Mouse (Mus musculus) kidney, embryonic 16.5 days (tissue): ENCODE data around the gene Adm. TPM values are rescaled to one million over a fixed set of nuclear protein-coding genes. Genes with fewer than 3 reads are reported as not detected.
"Not testable (repeated sequence)": the region's sequence is repeated elsewhere in the genome, so short reads cannot be mapped to it uniquely, and the experiment has no call there.

Experiments used
- ATAC-seq: fragments of 200-750 bp; cut with Nextera tagmentation; 2 replicates; pipeline ENCODE4 v1.8.0; 2017; ENCODE audit warnings: moderate TSS enrichment; ENCODE audit not compliant: low FRiP score, low TSS enrichment
- H3K27ac ChIP-seq: fragments of 300-500 bp; sonication (generic); 2 replicates; pipeline ENCODE4 v1.5.1; 2014; ENCODE audit warnings: low read length
- H3K27me3 ChIP-seq: fragments of 300-500 bp; sonication (generic); 2 replicates; pipeline ENCODE4 v1.6.1; 2014; ENCODE audit warnings: low read length, control low read depth, mixed read lengths; ENCODE audit not compliant: insufficient read depth
- H3K36me3 ChIP-seq: fragments of 300-500 bp; sonication (generic); 2 replicates; pipeline ENCODE4 v1.6.1; 2014; ENCODE audit warnings: low read length, control low read depth, mixed read lengths; ENCODE audit not compliant: insufficient read depth
- H3K4me1 ChIP-seq: fragments of 300-500 bp; sonication (generic); 2 replicates; pipeline ENCODE4 v1.6.1; 2014; ENCODE audit warnings: low read length, control low read depth, mixed read lengths; ENCODE audit not compliant: insufficient read depth
- H3K4me2 ChIP-seq: fragments of 300-500 bp; sonication (generic); replicated peaks from 2 replicates; pipeline ENCODE4 v1.6.1; 2014; ENCODE audit warnings: low read depth, low read length
- H3K4me3 ChIP-seq: fragments of 300-500 bp; sonication (generic); 2 replicates; pipeline ENCODE4 v1.5.1; 2014; ENCODE audit warnings: mild to moderate bottlenecking, low read length
- H3K9ac ChIP-seq: fragments of 300-500 bp; sonication (generic); replicated peaks from 2 replicates; pipeline ENCODE4 v1.6.1; 2014; ENCODE audit warnings: low read length
- H3K9me3 ChIP-seq: fragments of 300-500 bp; sonication (generic); 2 replicates; pipeline ENCODE4 v1.6.1; 2016; ENCODE audit warnings: low read length, control low read depth
- WGBS: fragments of 180-500 bp; shearing (Covaris S2); extraction: QIAGEN DNeasy Blood & Tissue Kit; methylation state at CpG from one replicate; pipeline ENCODE4 v1.1.7; 2014; 5-methylcytosine and 5-hydroxymethylcytosine counted together
- polyA plus RNA-seq: library from polyadenylated mRNA; unstranded; fragments of >200 nt; fragmentation: Nextera tagmentation; extraction: Ambion mirVana; gene quantifications from 2 replicates; pipeline ENCODE4 v1.2.1, GENCODE M21; 2015

Gene Adm
- 10.1 and 11.4 TPM in 2 replicates for polyA plus RNA-seq

DNA sequence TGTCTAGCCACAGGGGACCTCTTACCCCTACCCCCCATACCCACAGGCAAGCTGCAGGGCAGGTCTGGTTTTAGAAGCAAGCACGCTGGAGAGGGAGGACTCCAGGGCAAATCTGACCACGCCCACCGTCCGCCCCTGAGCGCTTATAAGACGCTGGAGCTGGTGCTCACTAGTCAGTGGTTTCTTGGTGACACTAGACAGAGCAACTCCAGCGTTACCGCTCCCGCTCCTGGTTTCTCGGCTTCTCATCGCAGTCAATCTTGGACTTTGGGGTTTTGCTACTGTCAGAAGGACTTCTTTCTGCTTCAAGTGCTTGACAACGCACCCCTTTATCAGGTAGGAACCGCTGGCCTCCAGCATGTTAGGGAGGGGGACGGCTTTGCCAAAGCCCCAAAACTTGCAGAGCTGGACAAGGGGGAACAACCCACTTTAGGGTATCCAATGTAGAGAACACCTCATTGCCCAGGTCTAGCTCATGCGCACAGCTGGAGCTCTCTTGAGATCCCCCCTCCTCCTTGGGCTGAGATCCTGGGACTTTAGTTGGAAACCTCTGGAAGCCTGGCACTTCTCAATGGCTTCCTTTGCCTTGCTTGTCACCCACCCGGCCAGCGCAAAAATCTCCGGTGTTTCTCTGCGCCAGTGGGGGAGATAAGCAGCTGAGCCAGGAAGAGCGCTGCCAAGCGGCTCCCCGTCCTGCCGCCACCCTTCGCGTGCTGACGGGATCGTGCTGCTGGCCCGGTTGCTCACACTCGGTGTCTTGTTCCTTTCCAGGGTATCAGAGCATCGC lies at the start of gene Adm:
Adm (plus strand) TSS at position 176 of the 787 bp plus-strand sequence.
- H3K9me3 ChIP-seq = no peaks in the 10 kb centered on the region
- H3K9ac ChIP-seq = peak within 1 kb of the TSS; percentile 56
- no peak within 1 kb of the TSS for H3K27ac ChIP-seq
- peaks cover 48% of the 10 kb centered on the region for H3K4me1 ChIP-seq
- H3K4me2 ChIP-seq = peak within 1 kb of the TSS; percentile 80
- H3K27me3 ChIP-seq = peaks cover 30% of the 10 kb centered on the region
- peak; percentile 70 for ATAC-seq
- under 1% methylated on average over 30 of the region's 30 CpGs for WGBS
- no peaks in the 10 kb centered on the region for H3K36me3 ChIP-seq
- H3K4me3 ChIP-seq = peak within 1 kb of the TSS; percentile 60

DNA sequence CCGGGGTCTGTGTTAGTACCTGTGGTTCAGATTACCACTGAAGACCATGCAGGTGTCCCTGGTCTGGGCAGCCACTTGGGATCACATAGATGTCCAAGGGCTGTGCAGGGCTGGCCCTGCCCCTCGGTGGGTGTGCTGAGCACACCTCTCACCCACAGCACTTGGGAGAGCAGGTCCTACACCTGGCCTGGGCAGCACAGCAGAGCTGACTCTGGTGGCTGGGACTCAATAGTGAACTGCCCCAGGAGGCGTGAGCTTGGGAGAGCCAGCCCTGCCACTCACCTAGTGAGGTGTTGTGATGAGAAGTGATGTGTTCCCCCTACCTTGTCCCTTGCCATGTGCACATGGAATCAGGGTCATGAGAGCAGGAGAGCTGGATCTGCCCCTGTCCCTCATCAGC lies 43.8 kb upstream of the Adm start:
- peak; percentile 69 for ATAC-seq
- Histone ChIP-seq H3K9me3 (no peaks in the 10 kb centered on the region), H3K4me3 (no peak overlapping the region), H3K9ac (no peak overlapping the region), H3K4me2 (no peak overlapping the region), H3K27ac (no peak overlapping the region), H3K27me3 (no peaks in the 10 kb centered on the region), H3K36me3 (no peaks in the 10 kb centered on the region), H3K4me1 (no peaks in the 10 kb centered on the region)
- WGBS = 91% methylated on average over 3 of the region's 3 CpGs

DNA sequence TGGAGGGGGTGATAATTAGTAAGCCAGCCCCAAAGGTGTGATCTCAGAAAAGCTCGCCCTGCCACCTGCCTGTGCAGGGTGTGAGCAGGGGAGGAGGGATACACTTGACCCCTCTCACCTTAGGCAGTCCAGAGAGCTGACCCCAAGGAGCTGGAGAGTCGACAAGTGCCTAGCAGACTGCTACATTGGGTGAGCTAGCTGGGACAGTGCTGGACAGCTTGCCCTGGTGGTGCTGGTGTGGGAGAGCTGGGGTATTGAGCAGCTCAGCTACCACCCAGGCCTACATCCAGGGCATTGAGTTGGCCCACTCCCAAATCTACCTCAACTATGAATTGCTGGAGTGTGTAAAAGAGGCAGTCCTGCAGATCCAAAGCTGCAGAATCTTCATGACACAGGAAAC lies 43.3 kb upstream of the Adm start:
- Histone ChIP-seq H3K9ac (no peak overlapping the region), H3K4me2 (no peak overlapping the region), H3K4me1 (no peaks in the 10 kb centered on the region), H3K27me3 (no peaks in the 10 kb centered on the region), H3K9me3 (no peaks in the 10 kb centered on the region), H3K27ac (no peak overlapping the region), H3K4me3 (no peak overlapping the region), H3K36me3 (no peaks in the 10 kb centered on the region)
- 45% methylated on average over 2 of the region's 2 CpGs for WGBS
- ATAC-seq = peak; percentile 51

DNA sequence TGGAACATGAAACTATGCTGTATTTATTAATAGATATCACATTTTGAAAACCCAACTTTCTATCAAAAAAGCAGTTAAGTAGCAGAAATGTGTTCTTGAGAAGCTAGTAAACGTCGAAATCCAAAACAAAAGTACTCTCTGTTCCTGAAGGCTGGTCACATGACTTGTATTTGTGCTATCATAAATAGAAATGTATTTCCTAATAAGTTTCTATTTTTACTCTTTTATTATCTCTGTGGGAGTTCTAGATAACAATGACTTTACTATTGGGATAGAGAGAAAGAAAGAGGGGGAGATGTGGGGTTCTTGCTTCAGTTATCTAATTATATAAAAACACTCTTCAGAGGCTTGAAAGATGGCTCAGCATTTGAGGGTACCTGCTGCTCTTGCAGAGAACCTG lies 42.2 kb upstream of the Adm start:
- Histone ChIP-seq H3K36me3 (no peaks in the 10 kb centered on the region), H3K9me3 (no peaks in the 10 kb centered on the region), H3K27me3 (no peaks in the 10 kb centered on the region), H3K9ac (no peak overlapping the region), H3K4me3 (no peak overlapping the region), H3K4me2 (no peak overlapping the region), H3K27ac (no peak overlapping the region), H3K4me1 (no peaks in the 10 kb centered on the region)
- 78% methylated on average over 2 of the region's 2 CpGs for WGBS
- no peak for ATAC-seq

DNA sequence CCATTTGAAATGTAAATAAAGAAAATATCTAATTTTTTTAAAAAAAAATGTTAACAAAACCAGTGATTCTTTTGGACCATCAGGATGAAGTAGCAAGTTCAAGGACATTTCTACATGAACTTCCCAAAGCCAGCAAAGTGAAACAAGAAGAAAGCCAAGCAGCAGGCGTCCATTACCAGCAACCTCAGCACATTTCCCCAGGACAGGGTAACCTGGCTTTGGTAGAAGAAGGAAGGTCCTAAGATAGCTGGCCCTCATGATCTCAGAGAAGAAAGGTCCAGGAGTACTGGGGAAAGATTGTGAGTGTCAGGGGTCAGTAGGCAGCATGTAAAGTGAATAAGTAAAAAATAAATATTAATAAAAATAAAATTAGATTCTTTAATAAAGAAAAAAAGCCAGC lies 39.7 kb upstream of the Adm start:
- Histone ChIP-seq H3K4me1 (no peaks in the 10 kb centered on the region), H3K9me3 (no peaks in the 10 kb centered on the region), H3K4me3 (no peak overlapping the region), H3K27ac (no peak overlapping the region), H3K36me3 (no peaks in the 10 kb centered on the region), H3K27me3 (no peaks in the 10 kb centered on the region), H3K4me2 (no peak overlapping the region), H3K9ac (no peak overlapping the region)
- 85% methylated on average over 1 of the region's 1 CpGs for WGBS
- no peak for ATAC-seq

DNA sequence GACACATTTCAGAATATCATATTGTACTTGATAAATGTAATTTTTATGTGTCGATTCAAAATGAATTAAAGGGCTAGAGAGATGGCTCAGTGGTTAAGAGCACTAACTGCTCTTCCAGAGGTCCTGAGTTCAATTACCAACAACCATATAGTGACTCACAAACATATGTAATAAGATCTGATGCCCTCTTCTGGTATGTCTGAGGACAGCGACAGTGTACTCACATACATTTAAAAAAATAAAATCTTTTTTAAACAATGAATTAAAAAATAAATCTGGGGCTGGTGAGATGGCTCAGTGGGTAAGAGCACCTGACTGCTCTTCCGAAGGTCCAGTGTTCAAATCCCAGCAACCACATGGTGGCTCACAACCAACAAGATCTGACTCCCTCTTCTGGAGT lies 33.5 kb upstream of the Adm start:
- H3K9ac ChIP-seq, H3K4me3 ChIP-seq, H3K9me3 ChIP-seq, H3K4me2 ChIP-seq, H3K27ac ChIP-seq, ATAC-seq, H3K27me3 ChIP-seq, H3K4me1 ChIP-seq, H3K36me3 ChIP-seq: not testable (repeated sequence)
- WGBS = 89% methylated on average over 3 of the region's 3 CpGs

DNA sequence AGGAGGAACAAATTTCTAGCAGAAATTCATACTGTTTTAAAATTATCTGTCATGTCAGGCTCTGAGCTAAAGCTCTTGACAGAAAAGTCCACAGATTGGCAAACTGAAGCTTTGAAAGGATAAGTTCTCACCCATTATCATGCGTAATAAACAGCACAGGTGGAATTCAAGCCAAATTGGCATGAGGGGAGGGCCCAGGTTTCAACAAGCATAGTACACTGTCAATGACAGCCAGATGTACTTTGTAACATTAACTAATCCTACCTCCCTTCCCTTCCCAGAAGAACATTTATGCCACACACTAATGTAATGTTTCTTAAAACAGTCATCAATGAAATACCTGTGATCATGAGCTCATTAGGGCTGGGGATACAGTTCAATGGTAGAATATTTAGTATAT lies 30.3 kb upstream of the Adm start:
- Histone ChIP-seq H3K27me3 (no peaks in the 10 kb centered on the region), H3K4me1 (0 out of 2 replicates have a peak, but pooled peaks cover 2% of the 10 kb centered on the region), H3K9ac (no peak overlapping the region), H3K9me3 (peaks cover 6% of the 10 kb centered on the region), H3K4me3 (no peak overlapping the region), H3K4me2 (no peak overlapping the region), H3K36me3 (peaks cover 7% of the 10 kb centered on the region; the same call in 1 of the 2 replicates), H3K27ac (no peak overlapping the region)
- ATAC-seq = no peak
- WGBS = 96% methylated on average over 1 of the region's 1 CpGs

- no peak overlapping the region for H3K27ac ChIP-seq
- no peaks in the 10 kb centered on the region for H3K36me3 ChIP-seq
- H3K4me1 ChIP-seq = 0 out of 2 replicates have a peak, but pooled peaks cover 1% of the 10 kb centered on the region
- WGBS = 81% methylated on average over 4 of the region's 4 CpGs
- ATAC-seq = no peak
- no peaks in the 10 kb centered on the region for H3K27me3 ChIP-seq
- H3K9me3 ChIP-seq = peaks cover 3% of the 10 kb centered on the region; the same call in 1 of the 2 replicates
- no peak overlapping the region for H3K4me3 ChIP-seq
- H3K4me2 ChIP-seq = no peak overlapping the region
- H3K9ac ChIP-seq = no peak overlapping the region
These were observed 22.0 kb upstream of the Adm start for GRCm38 (mm10) chr7:110605476-110605875.

DNA sequence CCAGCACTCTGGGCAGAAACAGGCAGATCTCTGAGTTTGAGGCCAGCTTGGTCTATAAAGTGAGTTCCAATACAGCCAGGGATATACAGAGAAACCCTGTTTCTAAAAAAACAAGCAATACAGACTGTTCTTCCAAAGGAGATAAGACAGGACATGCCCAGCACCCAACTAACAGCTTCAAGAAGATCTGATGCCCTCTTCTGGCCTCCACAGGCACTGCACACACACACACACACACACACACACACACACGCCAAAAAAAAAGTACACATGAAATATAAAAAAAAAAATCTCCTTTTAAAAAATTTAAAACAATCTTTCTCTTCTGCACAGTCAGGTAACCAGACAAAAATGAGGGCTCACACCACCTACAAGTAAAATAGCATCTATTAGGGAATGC lies 20.6 kb upstream of the Adm start:
- WGBS = 81% methylated on average over 1 of the region's 1 CpGs

GRCm38 (mm10) chr7:110613381-110614132 lies 13.9 kb upstream of the Adm start:
- peak; percentile 1; the same call in 1 of the 2 replicates for ATAC-seq

More for the DNA sequence above, 20.6 kb upstream of the Adm start:
- Histone ChIP-seq H3K4me3 (no peak overlapping the region), H3K27me3 (no peaks in the 10 kb centered on the region), H3K4me2 (no peak overlapping the region), H3K4me1 (no peaks in the 10 kb centered on the region), H3K9me3 (peaks cover 3% of the 10 kb centered on the region; the same call in 1 of the 2 replicates), H3K9ac (no peak overlapping the region), H3K36me3 (no peaks in the 10 kb centered on the region), H3K27ac (no peak overlapping the region)
- no peak for ATAC-seq

More at GRCm38 (mm10) chr7:110613381-110614132, 13.9 kb upstream of the Adm start:
- Histone ChIP-seq H3K9ac (peak overlapping the region; percentile 96), H3K4me3 (peak overlapping the region; percentile 83), H3K27ac (peak overlapping the region; percentile 99), H3K4me2 (peak overlapping the region; percentile 86), H3K27me3 (no peaks in the 10 kb centered on the region), H3K9me3 (no peaks in the 10 kb centered on the region), H3K4me1 (peaks cover 15% of the 10 kb centered on the region), H3K36me3 (no peaks in the 10 kb centered on the region)
- 1% methylated on average over 17 of the region's 17 CpGs for WGBS
